Mouse (Mus musculus) cerebellum, postnatal 10 days (tissue): ENCODE results near the gene Tas2r135.

Source experiments
- DNase-seq, 2 experiments: peaks; one replicate each; pipeline ENCODE4 v3.0.0; 2021; ENCODE audit warnings: mixed read lengths in 2 of 2

Tas2r135 gene

DNA sequence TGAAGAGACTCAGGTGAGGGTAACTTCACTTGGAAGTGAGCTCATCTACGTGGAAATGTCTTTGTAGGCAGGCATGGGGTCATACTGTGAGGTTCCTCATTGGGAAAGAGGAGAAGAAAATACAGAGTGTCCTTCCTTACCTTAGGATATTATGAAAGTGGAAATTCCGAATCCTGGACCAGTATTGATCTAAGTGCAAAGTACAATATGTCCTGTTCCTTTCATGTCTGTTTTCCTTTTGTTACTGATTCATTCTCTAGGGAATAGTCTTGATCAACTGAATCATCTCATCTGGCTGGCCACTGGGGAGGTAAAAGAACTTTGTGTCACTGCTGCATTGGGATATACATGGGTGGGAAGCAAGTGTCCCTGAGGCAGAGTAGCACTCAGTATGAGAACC, 30.3 kb downstream of the Tas2r135 start:
- no peak for DNase-seq

DNA sequence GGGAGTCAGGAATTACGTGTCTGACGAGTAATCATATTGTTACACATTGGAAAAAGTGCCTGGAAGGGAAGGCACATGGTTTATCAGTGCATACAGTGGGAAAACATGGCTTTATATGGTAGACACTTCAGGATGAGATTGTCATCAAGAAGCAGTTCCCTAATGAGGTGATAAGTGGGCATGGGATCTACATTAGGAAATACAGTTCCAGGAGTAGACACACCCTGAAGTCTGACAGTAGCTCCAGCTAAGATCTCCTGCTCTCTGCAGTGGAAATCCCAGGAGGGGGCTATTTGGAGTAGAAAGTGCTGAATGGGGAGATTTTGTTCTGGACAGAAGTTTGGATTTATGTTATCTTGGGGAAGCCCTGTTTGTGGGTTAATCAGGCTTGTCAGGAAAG, 36.2 kb downstream of the Tas2r135 start:
- no peak for DNase-seq

- DNase-seq = no peak
These were observed 39.3 kb downstream of the Tas2r135 start for GRCm38 (mm10) chr6:42444491-42444890.

DNA sequence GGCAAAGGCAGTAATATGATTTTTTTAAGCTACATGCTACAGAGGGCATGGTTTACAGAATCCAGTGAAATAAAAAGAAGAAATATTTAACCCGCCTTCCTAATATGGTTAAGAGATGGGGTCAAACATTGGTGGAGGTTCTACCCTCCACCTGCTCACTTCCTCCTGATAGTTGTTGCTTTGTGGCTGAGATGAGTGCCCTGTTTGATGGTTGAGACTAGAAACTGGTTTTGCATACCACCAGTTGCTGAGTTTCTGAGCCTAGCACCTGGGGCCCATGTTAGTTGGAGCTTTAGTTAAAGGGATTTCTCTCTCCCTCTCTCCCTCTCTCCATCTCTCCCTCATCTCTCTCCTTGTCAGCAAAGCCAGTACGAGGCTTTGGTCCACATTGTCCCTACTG, 42.1 kb downstream of the Tas2r135 start:
- DNase-seq = no peak
